Mouse (Mus musculus) erythroblast, embryonic 14.5 days (primary cell): Measurements from ENCODE around the gene Plb1.

Source experiments
- GATA1 ChIP-seq: IDR thresholded peaks from 2 replicates; pipeline ENCODE4 v1.6.1; 2012; ENCODE audit warnings: low read length, inconsistent platforms, mixed read lengths
- TAL1 ChIP-seq: IDR thresholded peaks from 3 replicates; pipeline ENCODE4 v1.6.1; 2012; ENCODE audit warnings: low read length, inconsistent platforms, mixed read lengths

- TF ChIP-seq GATA1 (no peak), TAL1 (no peak)
Observed at GRCm38 (mm10) chr5:32272502-32272901, 40.0 kb downstream of the Plb1 start.
